Mouse (Mus musculus) regulatory T cell (primary cell): ENCODE measurements around the gene Zrsr2.

Experiments used
- in situ Hi-C: fragments of 300-600 bp; cut with MboI, MseI; formaldehyde crosslinking; loops from one replicate; pipeline ENCODE4 v1.15.1; 2025; ENCODE audit warnings: high pct_unique_total_duplicates

The Zrsr2 gene

GRCm38 (mm10) chrX:163958467-163958875, at the start of gene Zrsr2:
Zrsr2 (minus strand) TSS chrX:163958661.
- in situ Hi-C loops = loop anchor here (25.0 kb wide), 1 partner anchor 454 kb away; the partner anchor contains the start of gene Piga

- in situ Hi-C loops = no loop called here
Measured at GRCm38 (mm10) chrX:164004809-164005208, 46.3 kb upstream of the Zrsr2 start.

GRCm38 (mm10) chrX:163999848-164000247, 41.4 kb upstream of the Zrsr2 start:
- in situ Hi-C loops = loop anchor here (5.0 kb wide), 1 partner anchor 62 kb away; no protein-coding TSS in a partner anchor

GRCm38 (mm10) chrX:163996754-163997153, 38.3 kb upstream of the Zrsr2 start:
- in situ Hi-C loops = loop anchor here (5.0 kb wide), 1 partner anchor 66 kb away; no protein-coding TSS in a partner anchor

- in situ Hi-C loops = no loop called here
Measured at GRCm38 (mm10) chrX:163987718-163988374, 29.4 kb upstream of the Zrsr2 start.

GRCm38 (mm10) chrX:163982129-163982528, 23.7 kb upstream of the Zrsr2 start:
- in situ Hi-C loops = no loop called here

GRCm38 (mm10) chrX:163981500-163981899, 23.0 kb upstream of the Zrsr2 start:
- in situ Hi-C loops = no loop called here

GRCm38 (mm10) chrX:163981092-163981491, 22.6 kb upstream of the Zrsr2 start:
- in situ Hi-C loops = no loop called here

- in situ Hi-C loops = loop anchor here (25.0 kb wide), 1 partner anchor 454 kb away; the partner anchor contains the start of gene Piga
Measured at GRCm38 (mm10) chrX:163957803-163958466, 526 bp downstream of the Zrsr2 start.

- in situ Hi-C loops = loop anchor here (25.0 kb wide), 1 partner anchor 455 kb away; the partner anchor contains the start of gene Piga
Measured at GRCm38 (mm10) chrX:163957381-163957780, 1.1 kb downstream of the Zrsr2 start.

- in situ Hi-C loops = loop anchor here (25.0 kb wide), 1 partner anchor 461 kb away; the partner anchor contains the start of gene Piga
Measured at GRCm38 (mm10) chrX:163951618-163952017, 6.8 kb downstream of the Zrsr2 start.

GRCm38 (mm10) chrX:163944381-163944780, 14.1 kb downstream of the Zrsr2 start:
- in situ Hi-C loops = no loop called here

- in situ Hi-C loops = no loop called here
Measured at GRCm38 (mm10) chrX:163938587-163938986, 19.9 kb downstream of the Zrsr2 start.

GRCm38 (mm10) chrX:163934731-163935130, 23.7 kb downstream of the Zrsr2 start:
- in situ Hi-C loops = no loop called here

GRCm38 (mm10) chrX:163929550-163929949, 28.9 kb downstream of the Zrsr2 start:
- in situ Hi-C loops = no loop called here

- in situ Hi-C loops = no loop called here
Measured at GRCm38 (mm10) chrX:163912791-163913190, 45.7 kb downstream of the Zrsr2 start.

GRCm38 (mm10) chrX:163909381-163909780, 49.1 kb downstream of the Zrsr2 start:
- in situ Hi-C loops = no loop called here

GRCm38 (mm10) chrX:163908337-163909250, 49.9 kb downstream of the Zrsr2 start, which contains the start of gene Ap1s2:
Ap1s2 (plus strand) TSS chrX:163909017.
- in situ Hi-C loops = no loop called here

GRCm38 (mm10) chrX:163908003-163908336, 50.5 kb downstream of the Zrsr2 start:
- in situ Hi-C loops = no loop called here

- in situ Hi-C loops = no loop called here
Measured at GRCm38 (mm10) chrX:163906861-163907260, 51.6 kb downstream of the Zrsr2 start.

GRCm38 (mm10) chrX:163899431-163900020, 58.9 kb downstream of the Zrsr2 start:
- in situ Hi-C loops = no loop called here
